Mouse (Mus musculus) splenic B cell, adult 2 months (primary cell): ENCODE data around the gene Rapgef2.
A peak's percentile ranks its signal among the peaks of the same experiment; 100 is the strongest.
"Not testable (repeated sequence)": the region's sequence is repeated elsewhere in the genome, so short reads cannot be mapped to it uniquely, and the experiment has no call there.

ENCODE experiments used
- DNase-seq: peaks from one replicate; pipeline ENCODE4 v3.0.0-alpha.2; 2011; ENCODE audit warnings: low read depth, low spot score
- H3K27me3 ChIP-seq: 2 replicates; pipeline ENCODE4 v1.6.1; 2012; ENCODE audit warnings: mild to moderate bottlenecking, low read length, moderate library complexity, mixed read lengths; ENCODE audit not compliant: control insufficient read depth, poor library complexity, insufficient read depth, severe bottlenecking
- H3K36me3 ChIP-seq: 2 replicates; pipeline ENCODE4 v1.6.1; 2012; ENCODE audit warnings: mild to moderate bottlenecking, low read length, moderate library complexity, mixed read lengths; ENCODE audit not compliant: control insufficient read depth, poor library complexity, insufficient read depth, severe bottlenecking

Rapgef2 gene

GRCm38 (mm10) chr3:79191471-79191870 lies 94.8 kb downstream of the Rapgef2 start:
- H3K36me3 ChIP-seq = no peaks in the 10 kb centered on the region; the same call in 1 of the 2 replicates
- no peaks in the 10 kb centered on the region for H3K27me3 ChIP-seq
- no peak for DNase-seq

GRCm38 (mm10) chr3:79190377-79190776 lies 95.9 kb downstream of the Rapgef2 start:
- no peaks in the 10 kb centered on the region; the same call in 1 of the 2 replicates for H3K36me3 ChIP-seq
- no peak for DNase-seq
- no peaks in the 10 kb centered on the region for H3K27me3 ChIP-seq

GRCm38 (mm10) chr3:79187912-79188311 lies 98.4 kb downstream of the Rapgef2 start:
- Histone ChIP-seq H3K36me3 (no peaks in the 10 kb centered on the region), H3K27me3 (no peaks in the 10 kb centered on the region)
- no peak for DNase-seq

GRCm38 (mm10) chr3:79182290-79182689 lies 104.0 kb downstream of the Rapgef2 start:
- Histone ChIP-seq H3K36me3 (no peaks in the 10 kb centered on the region), H3K27me3 (no peaks in the 10 kb centered on the region)
- DNase-seq = no peak

- DNase-seq = peak; percentile 42
- Histone ChIP-seq H3K27me3 (no peaks in the 10 kb centered on the region), H3K36me3 (no peaks in the 10 kb centered on the region)
Measured at GRCm38 (mm10) chr3:79181248-79181991, 104.9 kb downstream of the Rapgef2 start.

GRCm38 (mm10) chr3:79180086-79180485 lies 106.2 kb downstream of the Rapgef2 start:
- no peaks in the 10 kb centered on the region for H3K27me3 ChIP-seq
- H3K36me3 ChIP-seq = no peaks in the 10 kb centered on the region
- no peak for DNase-seq

GRCm38 (mm10) chr3:79179499-79180053 lies 106.7 kb downstream of the Rapgef2 start:
- no peak for DNase-seq
- Histone ChIP-seq H3K36me3 (no peaks in the 10 kb centered on the region), H3K27me3 (no peaks in the 10 kb centered on the region)

- no peak for DNase-seq
- Histone ChIP-seq H3K36me3 (no peaks in the 10 kb centered on the region), H3K27me3 (no peaks in the 10 kb centered on the region)
Measured at GRCm38 (mm10) chr3:79178708-79179107, 107.6 kb downstream of the Rapgef2 start.

GRCm38 (mm10) chr3:79178070-79178469 lies 108.2 kb downstream of the Rapgef2 start:
- peak; percentile 59 for DNase-seq
- Histone ChIP-seq H3K27me3 (no peaks in the 10 kb centered on the region), H3K36me3 (no peaks in the 10 kb centered on the region)

- no peaks in the 10 kb centered on the region for H3K36me3 ChIP-seq
Measured at GRCm38 (mm10) chr3:79177136-79177870, 109.0 kb downstream of the Rapgef2 start.

GRCm38 (mm10) chr3:79174168-79174567 lies 112.1 kb downstream of the Rapgef2 start:
- no peaks in the 10 kb centered on the region for H3K36me3 ChIP-seq
- no peak for DNase-seq
- H3K27me3 ChIP-seq = no peaks in the 10 kb centered on the region

More at GRCm38 (mm10) chr3:79177136-79177870, 109.0 kb downstream of the Rapgef2 start:
- H3K27me3 ChIP-seq = no peaks in the 10 kb centered on the region
- peak; percentile 60 for DNase-seq

GRCm38 (mm10) chr3:79173291-79173690 lies 113.0 kb downstream of the Rapgef2 start:
- Histone ChIP-seq H3K36me3 (no peaks in the 10 kb centered on the region), H3K27me3 (no peaks in the 10 kb centered on the region)
- peak; percentile 27 for DNase-seq

GRCm38 (mm10) chr3:79171146-79171545 lies 115.2 kb downstream of the Rapgef2 start:
- not testable (repeated sequence) for DNase-seq, H3K27me3 ChIP-seq, H3K36me3 ChIP-seq

GRCm38 (mm10) chr3:79168168-79168827 lies 118.0 kb downstream of the Rapgef2 start:
- Histone ChIP-seq H3K36me3 (no peaks in the 10 kb centered on the region), H3K27me3 (no peaks in the 10 kb centered on the region)
- DNase-seq = no peak

GRCm38 (mm10) chr3:79167586-79167985 lies 118.7 kb downstream of the Rapgef2 start:
- DNase-seq = no peak
- Histone ChIP-seq H3K27me3 (no peaks in the 10 kb centered on the region), H3K36me3 (no peaks in the 10 kb centered on the region)
